Mouse (Mus musculus) T-helper 2 cell (primary cell): ENCODE measurements at regions not wholly inside any gene's neighbourhood (a gene's known extent, or its start where the extent isn't known, plus 50 kb on each side); places are given as distances from the start of the nearest gene placed in this dataset.

ENCODE experiments used
- in situ Hi-C: fragments of 300-600 bp; cut with MboI, MseI; formaldehyde crosslinking; loops from one replicate; pipeline ENCODE4 v1.15.1; 2025; ENCODE audit warnings: high pct_unique_total_duplicates

DNA sequence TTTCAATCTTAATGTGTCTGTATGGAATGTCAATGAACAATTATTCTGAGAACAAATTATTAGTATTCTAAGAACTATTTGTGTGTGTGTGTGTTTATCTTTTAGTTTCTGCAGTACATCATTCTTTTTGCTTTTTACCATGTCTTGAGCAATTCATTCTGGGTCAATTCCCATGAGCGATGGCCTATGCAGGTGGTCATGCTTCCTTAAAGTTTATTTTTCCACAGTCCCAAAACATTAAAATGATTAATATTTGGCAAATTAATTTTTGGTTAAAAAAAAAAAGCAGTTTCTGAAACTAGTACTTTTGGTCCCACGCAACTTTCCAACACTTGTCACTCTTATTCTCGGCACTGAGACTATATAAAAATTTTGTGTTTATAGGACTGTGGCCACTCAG is 416.8 kb upstream of the Rgmb start:
- in situ Hi-C loops, result no loop called here

- in situ Hi-C loops, result no loop called here
Observed at GRCm38 (mm10) chr17:16221253-16221652, 390.4 kb upstream of the Rgmb start.

DNA sequence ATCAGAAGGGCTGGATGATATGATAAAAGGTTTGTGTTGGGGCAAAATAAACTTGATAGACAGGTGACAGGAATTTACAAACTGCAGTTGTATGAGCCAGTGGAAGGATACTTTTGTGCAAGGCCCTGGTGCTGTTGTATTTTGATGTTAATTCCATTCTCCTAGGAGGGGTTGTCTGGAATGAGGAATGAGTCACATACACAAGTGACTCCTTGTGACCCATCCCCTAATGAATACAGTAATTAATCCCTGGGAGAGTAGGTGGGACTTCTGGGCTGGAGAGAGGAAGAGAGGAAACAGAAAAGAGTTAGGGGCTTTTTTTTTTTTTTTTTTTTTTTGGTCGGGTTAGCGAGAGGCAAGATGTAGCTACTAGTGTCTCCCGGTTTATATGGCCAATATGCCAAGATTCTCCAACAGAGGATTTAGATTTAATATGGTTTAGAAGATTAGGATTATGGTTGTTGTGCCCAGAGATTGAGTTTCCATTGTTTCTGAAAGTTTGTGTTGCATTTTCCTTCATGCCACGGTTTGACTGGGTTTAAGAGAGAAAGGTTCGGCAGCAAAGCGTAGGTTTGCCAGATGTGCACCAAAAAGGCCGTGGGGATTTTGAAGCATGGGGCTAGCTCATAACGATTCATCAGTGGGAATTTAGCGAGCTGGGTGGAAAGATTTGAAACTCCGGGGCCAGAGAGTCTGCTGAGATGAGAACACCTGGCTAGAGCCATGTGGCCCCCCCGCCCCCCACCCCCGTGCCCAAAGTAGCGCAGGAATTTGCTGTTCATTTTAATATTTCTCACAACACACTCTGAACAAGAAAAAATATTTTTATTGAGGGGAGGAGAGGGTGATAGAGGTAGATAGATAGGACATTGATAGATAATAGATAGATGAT is 389.1 kb upstream of the Rgmb start:
- in situ Hi-C loops, result no loop called here

DNA sequence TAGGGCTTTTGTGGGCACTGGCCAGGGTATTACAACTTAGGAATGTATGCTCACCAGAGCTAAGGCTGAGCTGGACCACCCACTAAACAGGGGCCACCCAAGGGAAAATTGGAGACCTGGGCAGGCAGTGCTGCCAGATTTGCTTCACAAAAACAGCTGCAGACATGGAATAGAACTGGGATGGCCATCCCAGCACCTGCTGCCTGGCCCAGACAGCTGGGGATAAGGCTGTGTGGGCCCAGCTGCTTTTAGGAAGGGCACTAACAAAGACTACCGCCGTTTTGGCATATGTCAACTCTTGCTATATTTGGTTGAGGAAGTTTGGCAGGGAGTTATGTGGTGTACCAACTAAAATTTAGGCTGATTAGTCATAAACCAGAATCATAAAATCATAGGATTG is 387.8 kb upstream of the Rgmb start:
- in situ Hi-C loops, result no loop called here

- in situ Hi-C loops, result no loop called here
Observed at GRCm38 (mm10) chr17:16216796-16217195, 386.0 kb upstream of the Rgmb start.

DNA sequence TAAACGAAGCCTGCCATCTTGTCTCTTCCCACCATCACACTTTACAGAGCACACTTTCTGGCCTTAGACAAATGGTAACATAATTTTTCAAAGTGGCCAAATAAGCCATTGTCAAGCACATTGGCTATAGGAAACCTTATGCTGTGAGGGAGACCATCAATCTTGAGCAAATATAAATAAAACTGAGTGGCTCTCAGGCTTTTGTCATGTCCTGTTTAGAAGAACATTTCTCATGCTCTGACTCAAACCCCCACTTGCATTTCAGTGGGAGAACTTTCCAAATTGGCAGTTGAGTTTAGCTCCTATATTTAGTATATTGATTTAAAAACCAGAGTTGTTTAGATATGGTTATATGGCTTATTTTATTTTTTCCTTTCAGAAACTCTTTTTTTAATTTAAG is 362.8 kb upstream of the Rgmb start:
- in situ Hi-C loops, result no loop called here

DNA sequence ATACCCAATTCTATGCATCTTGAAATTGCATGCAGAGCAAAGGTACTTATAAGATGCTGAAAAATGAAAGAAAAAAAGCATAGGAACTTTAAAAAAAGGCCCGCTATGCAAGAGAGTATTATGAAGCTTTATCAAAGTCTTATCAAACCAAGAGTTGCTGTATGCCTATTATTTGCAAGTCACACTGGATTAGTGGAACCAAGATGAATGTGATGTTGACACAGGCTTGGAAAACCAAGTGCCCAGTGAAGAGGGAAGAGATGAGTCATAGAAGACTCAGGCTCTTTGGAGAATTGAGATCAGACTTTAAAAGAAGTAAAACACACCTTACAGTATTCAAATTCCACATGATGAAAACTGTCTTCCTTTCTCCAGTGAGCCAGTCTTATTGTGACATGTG is 350.0 kb upstream of the Rgmb start:
- in situ Hi-C loops, result no loop called here

DNA sequence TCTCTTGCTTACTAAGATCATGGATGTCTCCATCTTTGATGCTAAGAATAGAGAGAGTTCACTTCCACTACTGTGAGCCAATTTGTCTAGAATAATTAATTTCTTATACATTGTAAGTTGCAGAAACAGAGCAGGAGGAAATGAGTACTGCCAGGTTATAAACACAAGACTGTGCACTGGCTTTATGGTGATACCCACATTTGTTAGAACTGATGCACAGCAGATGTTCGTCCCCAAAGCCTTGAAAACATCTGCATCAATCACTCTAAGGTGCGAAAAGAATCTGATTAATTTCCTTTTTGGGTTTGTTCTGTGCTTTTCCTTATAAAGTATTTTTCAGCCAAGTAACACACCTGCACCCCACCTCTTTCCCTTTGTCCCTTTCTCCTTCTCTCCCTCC is 347.3 kb upstream of the Rgmb start:
- in situ Hi-C loops, result no loop called here

- in situ Hi-C loops, result no loop called here
Observed at GRCm38 (mm10) chr17:16176782-16177510, 346.1 kb upstream of the Rgmb start.

- in situ Hi-C loops, result loop anchor here (5.0 kb wide), 1 partner anchor 66 kb away; no protein-coding TSS in a partner anchor
Observed at GRCm38 (mm10) chr17:16173568-16174105, 342.8 kb upstream of the Rgmb start.

DNA sequence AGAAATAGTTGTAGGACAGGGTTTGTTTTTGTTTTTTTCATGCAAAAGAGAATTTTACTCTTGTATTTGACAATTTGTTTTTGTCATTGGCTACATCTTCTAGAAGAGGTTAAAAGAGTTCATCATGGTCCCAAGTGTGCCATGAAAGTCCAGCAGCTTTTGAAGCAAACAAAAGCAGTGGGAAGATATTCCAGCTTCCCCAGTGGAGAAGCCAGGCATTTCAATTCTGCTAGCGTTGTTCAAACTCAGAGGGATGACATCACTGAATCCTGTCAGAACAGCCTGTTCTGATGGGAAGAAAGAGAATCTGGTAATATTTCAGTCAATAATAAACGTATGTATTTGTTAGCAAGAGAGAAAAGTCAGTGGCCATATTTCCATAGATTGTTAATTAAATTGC is 335.9 kb upstream of the Rgmb start:
- in situ Hi-C loops, result no loop called here

DNA sequence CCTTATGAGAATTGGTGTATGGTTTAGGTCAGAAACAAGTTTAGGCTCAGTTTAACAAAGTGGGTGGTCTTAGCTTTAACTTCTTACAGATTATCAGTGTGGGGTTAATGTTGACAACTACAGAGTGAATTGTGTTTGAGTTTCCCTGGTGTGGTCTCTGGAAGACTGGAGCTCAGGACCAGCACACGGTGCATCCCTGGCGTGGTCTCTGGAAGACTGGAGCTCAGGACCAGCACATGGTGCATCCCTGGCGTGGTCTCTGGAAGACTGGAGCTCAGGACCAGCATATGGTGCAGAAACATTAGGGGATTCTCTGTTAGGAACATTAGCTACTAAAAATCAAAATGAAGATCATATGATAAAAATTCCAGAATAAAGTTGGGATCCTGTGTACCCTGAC is 327.3 kb upstream of the Rgmb start:
- in situ Hi-C loops, result no loop called here

DNA sequence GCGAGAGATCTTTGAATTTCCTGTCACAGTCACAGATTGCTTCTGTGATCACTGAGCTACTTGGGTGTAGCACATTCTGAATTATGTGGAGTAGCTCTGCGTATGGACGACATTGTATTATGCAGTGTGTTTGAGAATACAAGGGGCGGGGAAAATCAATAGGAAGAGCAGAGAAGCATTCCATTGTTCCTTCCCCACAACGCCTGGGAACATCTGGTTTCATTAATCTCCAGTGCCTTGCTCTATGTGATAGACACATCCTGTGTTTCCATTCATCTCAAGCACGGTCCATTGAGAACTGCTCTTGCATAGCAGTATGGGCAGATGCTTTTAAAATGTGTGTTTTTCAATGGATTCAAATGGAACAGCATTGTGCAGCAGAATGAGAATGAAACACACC is 326.9 kb upstream of the Rgmb start:
- in situ Hi-C loops, result no loop called here

DNA sequence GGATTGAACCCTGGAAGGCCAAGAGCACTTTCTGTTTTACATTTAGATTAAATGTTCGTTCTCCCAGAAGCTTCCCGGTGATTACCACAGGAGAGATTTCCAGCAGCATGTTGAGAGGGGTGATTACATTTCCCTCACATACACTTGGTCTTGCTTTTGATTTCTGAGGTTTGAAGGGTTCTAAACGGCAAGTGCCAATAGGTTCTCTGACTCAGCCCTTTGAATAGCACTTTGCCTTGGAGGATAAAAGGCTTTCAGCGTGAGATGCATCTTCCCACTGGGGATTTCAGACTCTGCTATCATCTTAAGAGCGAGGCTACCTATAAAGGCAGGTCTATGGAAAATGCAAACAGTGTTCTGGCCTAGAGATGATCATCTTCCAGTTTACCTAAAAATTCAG is 326.3 kb upstream of the Rgmb start:
- in situ Hi-C loops, result no loop called here

DNA sequence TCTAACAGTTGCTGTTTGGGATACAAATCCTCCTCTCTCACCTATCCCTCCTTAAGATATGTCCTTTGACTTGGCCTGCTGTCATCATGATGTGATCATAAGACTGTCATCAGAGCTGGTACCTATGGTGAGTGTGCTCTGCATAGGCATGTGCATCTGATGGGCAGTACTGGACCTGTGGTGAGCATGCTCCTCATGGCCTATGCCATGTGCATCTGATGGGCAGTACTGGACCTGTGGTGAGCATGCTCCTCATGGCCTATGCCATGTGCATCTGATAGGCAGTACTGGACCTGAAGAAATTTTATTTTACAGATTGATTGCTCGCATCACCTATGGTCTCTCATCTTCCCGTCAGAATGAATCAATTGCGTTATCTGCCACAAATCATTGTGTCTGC is 325.8 kb upstream of the Rgmb start:
- in situ Hi-C loops, result no loop called here

GRCm38 (mm10) chr17:16155587-16155986 is 324.7 kb upstream of the Rgmb start:
- in situ Hi-C loops, result no loop called here
